Mouse (Mus musculus): Measurements from ENCODE around the gene Snx8. TPM values are rescaled to one million over a fixed set of nuclear protein-coding genes. Genes with fewer than 3 reads are reported as not detected.
A peak's percentile ranks its signal among the peaks of the same experiment; 100 is the strongest.

Snx8 gene
- polyA plus RNA-seq, 1 experiment, result 26.1 TPM

GRCm38 (mm10) chr5:140345244-140345643 is 43.8 kb downstream of the Snx8 start:
- Histone ChIP-seq H3K9me3 (replicated peaks; ENCODE audit: control insufficient read depth, insufficient read depth, low read length, poor library complexity, severe bottlenecking) (no peaks in the 10 kb centered on the region), H3K27me3 (ENCODE audit: control insufficient read depth, insufficient read depth, low read length, poor library complexity, severe bottlenecking) (no peaks in the 10 kb centered on the region), H3K9ac (ENCODE audit: low read depth, poor library complexity, severe bottlenecking) (no peak overlapping the region), H3K27ac (ENCODE audit: insufficient read depth, low read length) (no peak overlapping the region), H3K4me3 (ENCODE audit: low read depth, low read length) (no peak overlapping the region), H3K36me3 (ENCODE audit: control insufficient read depth, insufficient read depth, low read length, poor library complexity, severe bottlenecking) (no peaks in the 10 kb centered on the region), H3K4me1 (ENCODE audit: control insufficient read depth, insufficient read depth, low read length) (no peaks in the 10 kb centered on the region)
- TF ChIP-seq CTCF (IDR thresholded peaks at IDR 0.05; ENCODE audit: low read depth, low read length) (no peak), POLR2A (IDR thresholded peaks at IDR 0.05; ENCODE audit: insufficient read depth, low read length) (no peak), EP300 (IDR thresholded peaks at IDR 0.05; ENCODE audit: insufficient read depth, low read depth, low read length) (no peak)

- peaks cover 5% of the 10 kb centered on the region for H3K36me3 ChIP-seq (ENCODE audit: control insufficient read depth, insufficient read depth, low read length, poor library complexity, severe bottlenecking)
- H3K9me3 ChIP-seq (replicated peaks; ENCODE audit: control insufficient read depth, insufficient read depth, low read length, poor library complexity, severe bottlenecking), result peaks cover 2% of the 10 kb centered on the region; the same call in 1 of the 2 replicates
- H3K9ac ChIP-seq (ENCODE audit: low read depth, poor library complexity, severe bottlenecking), result no peak overlapping the region
- no peak for TF ChIP-seq EP300 (IDR thresholded peaks at IDR 0.05; ENCODE audit: insufficient read depth, low read depth, low read length)
- TF ChIP-seq CTCF (IDR thresholded peaks at IDR 0.05; ENCODE audit: low read depth, low read length), result no peak
- TF ChIP-seq POLR2A (IDR thresholded peaks at IDR 0.05; ENCODE audit: insufficient read depth, low read length), result no peak
- H3K4me1 ChIP-seq (ENCODE audit: control insufficient read depth, insufficient read depth, low read length), result no peaks in the 10 kb centered on the region
- no peak overlapping the region for H3K4me3 ChIP-seq (ENCODE audit: low read depth, low read length)
- H3K27ac ChIP-seq (ENCODE audit: insufficient read depth, low read length), result no peak overlapping the region
- no peaks in the 10 kb centered on the region for H3K27me3 ChIP-seq (ENCODE audit: control insufficient read depth, insufficient read depth, low read length, poor library complexity, severe bottlenecking)
These were observed 46.2 kb downstream of the Snx8 start for GRCm38 (mm10) chr5:140342880-140343279.

- Histone ChIP-seq H3K9ac (ENCODE audit: low read depth, poor library complexity, severe bottlenecking) (no peak overlapping the region), H3K27me3 (ENCODE audit: control insufficient read depth, insufficient read depth, low read length, poor library complexity, severe bottlenecking) (no peaks in the 10 kb centered on the region), H3K4me1 (ENCODE audit: control insufficient read depth, insufficient read depth, low read length) (no peaks in the 10 kb centered on the region), H3K9me3 (replicated peaks; ENCODE audit: control insufficient read depth, insufficient read depth, low read length, poor library complexity, severe bottlenecking) (peaks cover 2% of the 10 kb centered on the region; the same call in 1 of the 2 replicates), H3K27ac (ENCODE audit: insufficient read depth, low read length) (no peak overlapping the region), H3K4me3 (ENCODE audit: low read depth, low read length) (no peak overlapping the region), H3K36me3 (ENCODE audit: control insufficient read depth, insufficient read depth, low read length, poor library complexity, severe bottlenecking) (peaks cover 5% of the 10 kb centered on the region)
- TF ChIP-seq CTCF (IDR thresholded peaks at IDR 0.05; ENCODE audit: low read depth, low read length) (no peak), POLR2A (IDR thresholded peaks at IDR 0.05; ENCODE audit: insufficient read depth, low read length) (no peak), EP300 (IDR thresholded peaks at IDR 0.05; ENCODE audit: insufficient read depth, low read depth, low read length) (no peak)
These were observed 49.2 kb downstream of the Snx8 start for GRCm38 (mm10) chr5:140339836-140340235.

GRCm38 (mm10) chr5:140338779-140339178 is 50.3 kb downstream of the Snx8 start:
- TF ChIP-seq EP300 (IDR thresholded peaks at IDR 0.05; ENCODE audit: insufficient read depth, low read depth, low read length) (no peak), CTCF (IDR thresholded peaks at IDR 0.05; ENCODE audit: low read depth, low read length) (peak; percentile 51)

GRCm38 (mm10) chr5:140336680-140337079 is 52.4 kb downstream of the Snx8 start:
- Histone ChIP-seq H3K4me1 (ENCODE audit: control insufficient read depth, insufficient read depth, low read length) (peaks cover 1% of the 10 kb centered on the region), H3K4me3 (ENCODE audit: low read depth, low read length) (no peak overlapping the region), H3K9ac (ENCODE audit: low read depth, poor library complexity, severe bottlenecking) (no peak overlapping the region), H3K36me3 (ENCODE audit: control insufficient read depth, insufficient read depth, low read length, poor library complexity, severe bottlenecking) (peaks cover 5% of the 10 kb centered on the region), H3K27me3 (ENCODE audit: control insufficient read depth, insufficient read depth, low read length, poor library complexity, severe bottlenecking) (no peaks in the 10 kb centered on the region), H3K9me3 (replicated peaks; ENCODE audit: control insufficient read depth, insufficient read depth, low read length, poor library complexity, severe bottlenecking) (peaks cover 2% of the 10 kb centered on the region; the same call in 1 of the 2 replicates), H3K27ac (ENCODE audit: insufficient read depth, low read length) (no peak overlapping the region)
- TF ChIP-seq EP300 (IDR thresholded peaks at IDR 0.05; ENCODE audit: insufficient read depth, low read depth, low read length) (no peak), POLR2A (IDR thresholded peaks at IDR 0.05; ENCODE audit: insufficient read depth, low read length) (no peak), CTCF (IDR thresholded peaks at IDR 0.05; ENCODE audit: low read depth, low read length) (peak; percentile 66)

More at GRCm38 (mm10) chr5:140338779-140339178, 50.3 kb downstream of the Snx8 start:
- Histone ChIP-seq H3K36me3 (ENCODE audit: control insufficient read depth, insufficient read depth, low read length, poor library complexity, severe bottlenecking) (peaks cover 5% of the 10 kb centered on the region), H3K9ac (ENCODE audit: low read depth, poor library complexity, severe bottlenecking) (no peak overlapping the region), H3K27ac (ENCODE audit: insufficient read depth, low read length) (no peak overlapping the region), H3K9me3 (replicated peaks; ENCODE audit: control insufficient read depth, insufficient read depth, low read length, poor library complexity, severe bottlenecking) (peaks cover 2% of the 10 kb centered on the region; the same call in 1 of the 2 replicates), H3K4me3 (ENCODE audit: low read depth, low read length) (no peak overlapping the region), H3K4me1 (ENCODE audit: control insufficient read depth, insufficient read depth, low read length) (no peaks in the 10 kb centered on the region), H3K27me3 (ENCODE audit: control insufficient read depth, insufficient read depth, low read length, poor library complexity, severe bottlenecking) (no peaks in the 10 kb centered on the region)

GRCm38 (mm10) chr5:140333631-140334030 is 55.4 kb downstream of the Snx8 start:
- H3K27me3 ChIP-seq (ENCODE audit: control insufficient read depth, insufficient read depth, low read length, poor library complexity, severe bottlenecking), result no peaks in the 10 kb centered on the region
- H3K4me1 ChIP-seq (ENCODE audit: control insufficient read depth, insufficient read depth, low read length), result peaks cover 1% of the 10 kb centered on the region
- peaks cover 4% of the 10 kb centered on the region for H3K36me3 ChIP-seq (ENCODE audit: control insufficient read depth, insufficient read depth, low read length, poor library complexity, severe bottlenecking)
- TF ChIP-seq CTCF (IDR thresholded peaks at IDR 0.05; ENCODE audit: low read depth, low read length) (peak; percentile 44), EP300 (IDR thresholded peaks at IDR 0.05; ENCODE audit: insufficient read depth, low read depth, low read length) (no peak), POLR2A (IDR thresholded peaks at IDR 0.05; ENCODE audit: insufficient read depth, low read length) (no peak)
- no peak overlapping the region for H3K4me3 ChIP-seq (ENCODE audit: low read depth, low read length)
- H3K27ac ChIP-seq (ENCODE audit: insufficient read depth, low read length), result no peak overlapping the region
- no peak overlapping the region for H3K9ac ChIP-seq (ENCODE audit: low read depth, poor library complexity, severe bottlenecking)
- H3K9me3 ChIP-seq (replicated peaks; ENCODE audit: control insufficient read depth, insufficient read depth, low read length, poor library complexity, severe bottlenecking), result 0 out of 2 replicates have a peak, but pooled peaks cover under 1% of the 10 kb centered on the region

Data from ES-Bruce4 (cell line).